Mouse (Mus musculus) kidney, adult 2 months (tissue): ENCODE results near the gene Ppp1r9a. TPM values are rescaled to one million over a fixed set of nuclear protein-coding genes. Genes with fewer than 3 reads are reported as not detected.

ENCODE experiments used
- DNase-seq: peaks from one replicate; pipeline ENCODE4 v3.0.0; 2021
- H3K27ac ChIP-seq: fragments of 200-500 bp; 2 replicates; pipeline ENCODE4 v1.5.1; 2012; ENCODE audit warnings: low read depth, low read length, control low read depth, inconsistent platforms; ENCODE audit not compliant: insufficient read depth
- H3K27me3 ChIP-seq: fragments of 200-500 bp; replicated peaks from 2 replicates; pipeline ENCODE4 v1.6.1; 2012; ENCODE audit warnings: mild to moderate bottlenecking, moderate library complexity, low read length, inconsistent platforms; ENCODE audit not compliant: control insufficient read depth, insufficient read depth
- H3K36me3 ChIP-seq: fragments of 200-500 bp; 2 replicates; pipeline ENCODE4 v1.6.1; 2012; ENCODE audit warnings: mild to moderate bottlenecking, moderate library complexity, low read length, inconsistent platforms; ENCODE audit not compliant: control insufficient read depth, insufficient read depth
- H3K4me1 ChIP-seq: fragments of 200-500 bp; 2 replicates; pipeline ENCODE4 v1.6.1; 2011; ENCODE audit warnings: low read length; ENCODE audit not compliant: control insufficient read depth, insufficient read depth
- H3K4me3 ChIP-seq: fragments of 200-500 bp; 2 replicates; pipeline ENCODE4 v1.5.1; 2011; ENCODE audit warnings: mild to moderate bottlenecking, low read depth, low read length, control low read depth; ENCODE audit not compliant: insufficient read depth
- CTCF ChIP-seq: fragments of 200-500 bp; conservative IDR thresholded peaks from 2 replicates; pipeline ENCODE4 v1.5.1; 2011; ENCODE audit warnings: low read depth, mild to moderate bottlenecking, control low read depth, low read length, moderate library complexity, mixed read lengths; ENCODE audit not compliant: insufficient read depth, insufficient read length
- POLR2A ChIP-seq: fragments of 200-500 bp; IDR thresholded peaks from one replicate; pipeline ENCODE4 v1.6.1; 2011; ENCODE audit warnings: low read depth, low read length, control low read depth
- WGBS: fragments of 180-500 bp; shearing (Covaris S2); methylation state at CpG from one replicate; pipeline ENCODE4 v1.1.7; 2018; 5-methylcytosine and 5-hydroxymethylcytosine counted together
- polyA plus RNA-seq: library from polyadenylated mRNA; depleted of rRNA; stranded (reverse); fragments of >200 nt; gene quantifications from 2 replicates; pipeline ENCODE4 v1.2.3, GENCODE M21; 2012

The Ppp1r9a gene
- polyA plus RNA-seq, 1 experiment = 3.0 TPM

DNA sequence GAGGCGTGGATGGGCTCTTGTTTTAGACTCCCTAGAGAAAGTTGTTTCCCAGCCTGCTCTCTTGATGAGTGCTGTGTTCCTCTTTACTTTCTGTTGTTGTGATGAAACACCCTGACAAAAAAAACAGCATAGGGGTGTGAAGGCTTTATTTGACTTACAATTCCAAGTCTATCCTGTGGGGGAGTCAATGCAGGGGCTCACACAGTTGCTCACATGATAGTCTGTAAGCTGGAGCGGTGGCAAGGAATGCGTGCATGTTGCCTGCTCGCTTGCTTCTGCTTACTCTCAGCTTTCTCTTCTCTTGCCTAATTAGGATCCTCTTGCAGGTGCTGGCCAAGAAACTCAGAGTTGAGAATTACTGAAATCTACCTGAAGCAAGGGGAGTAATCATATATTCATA, 74.8 kb downstream of the Ppp1r9a start:
- Histone ChIP-seq H3K4me1 (no peaks in the 10 kb centered on the region), H3K36me3 (no peaks in the 10 kb centered on the region), H3K4me3 (no peak overlapping the region), H3K27ac (no peak overlapping the region), H3K27me3 (no peaks in the 10 kb centered on the region)
- TF ChIP-seq POLR2A = no peak
- TF ChIP-seq CTCF = no peak
- 93% methylated on average over 4 of the region's 4 CpGs for WGBS
- DNase-seq = no peak

- Histone ChIP-seq H3K27ac (no peak overlapping the region), H3K36me3 (no peaks in the 10 kb centered on the region), H3K4me3 (no peak overlapping the region), H3K4me1 (no peaks in the 10 kb centered on the region), H3K27me3 (no peaks in the 10 kb centered on the region)
- 90% methylated on average over 2 of the region's 2 CpGs for WGBS
- no peak for TF ChIP-seq POLR2A
- no peak for TF ChIP-seq CTCF
- DNase-seq = no peak
These were observed 75.5 kb downstream of the Ppp1r9a start for GRCm38 (mm10) chr6:4978249-4978648.

DNA sequence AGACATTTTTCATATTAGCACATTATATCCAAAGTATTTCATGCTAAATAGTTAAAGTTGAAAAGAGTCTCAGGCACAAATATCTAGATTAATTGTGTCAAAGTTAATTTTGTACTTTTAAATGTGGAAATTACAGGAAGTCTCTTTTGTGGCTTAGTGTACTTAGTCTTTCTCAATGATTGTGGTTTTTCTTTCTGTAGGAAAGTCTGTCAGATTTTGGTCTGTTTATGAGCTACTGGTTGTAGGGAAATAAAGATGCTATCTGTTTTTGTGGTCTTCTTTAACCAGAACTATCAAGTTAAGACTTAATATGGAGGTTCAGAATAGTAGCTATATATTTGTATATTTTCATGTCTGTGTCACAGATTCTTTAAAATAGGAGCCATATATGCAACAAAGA, 76.2 kb downstream of the Ppp1r9a start:
- H3K27ac ChIP-seq = no peak overlapping the region
- DNase-seq = no peak
- H3K36me3 ChIP-seq = no peaks in the 10 kb centered on the region
- TF ChIP-seq POLR2A = no peak
- no peak for TF ChIP-seq CTCF
- H3K4me1 ChIP-seq = no peaks in the 10 kb centered on the region
- no peaks in the 10 kb centered on the region for H3K27me3 ChIP-seq
- no peak overlapping the region for H3K4me3 ChIP-seq

DNA sequence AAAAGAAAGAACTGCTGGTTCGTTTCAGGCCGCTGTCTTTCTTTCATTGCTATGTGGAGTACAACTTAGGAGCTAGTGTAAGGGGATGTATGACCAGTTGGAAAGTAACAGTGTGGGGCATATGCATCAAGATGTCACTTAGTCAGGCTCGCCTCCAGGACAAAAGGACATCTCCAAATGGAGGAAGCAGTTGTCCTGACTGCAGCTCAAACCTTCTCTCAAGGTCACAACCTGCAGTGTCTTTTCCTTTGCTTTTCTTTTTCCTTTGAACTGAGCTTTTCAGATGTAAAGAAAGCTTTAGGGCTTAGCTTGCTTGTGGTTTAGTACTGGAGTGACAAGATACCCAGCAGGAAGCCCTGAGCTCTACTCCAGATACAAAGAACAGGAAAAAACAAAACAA, 77.4 kb downstream of the Ppp1r9a start:
- TF ChIP-seq CTCF (no peak), POLR2A (no peak)
- no peaks in the 10 kb centered on the region for H3K4me1 ChIP-seq
- H3K27me3 ChIP-seq = no peaks in the 10 kb centered on the region
- H3K4me3 ChIP-seq = no peak overlapping the region
- no peaks in the 10 kb centered on the region for H3K36me3 ChIP-seq
- 89% methylated on average over 3 of the region's 3 CpGs for WGBS
- no peak for DNase-seq
- peak overlapping the region; percentile 55; the same call in 1 of the 2 replicates for H3K27ac ChIP-seq

- peak; percentile 25 for DNase-seq
- 53% methylated on average over 9 of the region's 9 CpGs for WGBS
- no peak for TF ChIP-seq POLR2A
- TF ChIP-seq CTCF = peak; percentile 40; the same call in 1 of the 2 replicates
- Histone ChIP-seq H3K27ac (no peak overlapping the region), H3K4me1 (no peaks in the 10 kb centered on the region), H3K36me3 (no peaks in the 10 kb centered on the region), H3K27me3 (no peaks in the 10 kb centered on the region), H3K4me3 (no peak overlapping the region)
These were observed 80.0 kb downstream of the Ppp1r9a start for GRCm38 (mm10) chr6:4982686-4983162.

GRCm38 (mm10) chr6:4985668-4986067, 83.0 kb downstream of the Ppp1r9a start:
- no peak overlapping the region for H3K27ac ChIP-seq

GRCm38 (mm10) chr6:4987084-4987483, 84.4 kb downstream of the Ppp1r9a start:
- no peak for TF ChIP-seq POLR2A
- no peak for TF ChIP-seq CTCF
- no peak for DNase-seq
- Histone ChIP-seq H3K4me3 (no peak overlapping the region), H3K27ac (no peak overlapping the region), H3K27me3 (no peaks in the 10 kb centered on the region; the same call in 1 of the 2 replicates), H3K4me1 (no peaks in the 10 kb centered on the region), H3K36me3 (no peaks in the 10 kb centered on the region)
- 94% methylated on average over 5 of the region's 5 CpGs for WGBS

More at GRCm38 (mm10) chr6:4985668-4986067, 83.0 kb downstream of the Ppp1r9a start:
- Histone ChIP-seq H3K27me3 (no peaks in the 10 kb centered on the region; the same call in 1 of the 2 replicates), H3K36me3 (no peaks in the 10 kb centered on the region), H3K4me1 (no peaks in the 10 kb centered on the region), H3K4me3 (no peak overlapping the region)
- TF ChIP-seq CTCF (no peak), POLR2A (no peak)
- DNase-seq = no peak
- 89% methylated on average over 3 of the region's 3 CpGs for WGBS

GRCm38 (mm10) chr6:4988688-4989087, 86.0 kb downstream of the Ppp1r9a start:
- Histone ChIP-seq H3K36me3 (no peaks in the 10 kb centered on the region), H3K4me3 (no peak overlapping the region), H3K27me3 (no peaks in the 10 kb centered on the region; the same call in 1 of the 2 replicates), H3K4me1 (no peaks in the 10 kb centered on the region), H3K27ac (no peak overlapping the region)
- 67% methylated on average over 4 of the region's 4 CpGs for WGBS
- no peak for DNase-seq
- TF ChIP-seq POLR2A (no peak), CTCF (no peak)
